Mouse (Mus musculus) ovary, adult 18-20 months (tissue): ENCODE results near the gene Mllt10.
A peak's percentile ranks its signal among the peaks of the same experiment; 100 is the strongest.

Experiments
- DNase-seq: peaks from one replicate; pipeline ENCODE4 v3.0.0; 2022; ENCODE audit warnings: low spot score, mixed read lengths

The Mllt10 gene

GRCm38 (mm10) chr2:18055016-18055928, at the start of gene Mllt10:
Gene Mllt10, plus strand, starts transcription at chr2:18055237.
- DNase-seq = no peak

GRCm38 (mm10) chr2:18011226-18011625, 43.8 kb upstream of the Mllt10 start:
- no peak for DNase-seq

DNA sequence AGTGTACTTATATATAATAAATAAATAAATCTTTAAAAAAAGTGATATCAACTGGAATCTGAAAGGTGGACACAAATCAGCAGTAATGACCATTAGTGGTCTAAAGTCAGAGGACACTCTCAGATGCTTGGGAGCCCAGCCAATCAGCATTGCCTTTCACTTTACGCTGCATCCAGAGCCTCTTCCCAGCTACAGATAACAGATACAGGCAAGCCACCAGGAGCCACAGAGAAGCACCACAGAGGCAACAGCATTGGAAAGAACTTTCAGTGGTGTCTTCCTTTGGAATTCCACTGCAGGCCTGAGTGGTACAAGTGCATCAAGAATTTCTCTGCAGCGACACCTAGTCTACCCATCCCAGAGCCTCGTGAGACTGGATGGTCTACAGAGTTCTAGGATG, 42.2 kb upstream of the Mllt10 start:
- DNase-seq = no peak

DNA sequence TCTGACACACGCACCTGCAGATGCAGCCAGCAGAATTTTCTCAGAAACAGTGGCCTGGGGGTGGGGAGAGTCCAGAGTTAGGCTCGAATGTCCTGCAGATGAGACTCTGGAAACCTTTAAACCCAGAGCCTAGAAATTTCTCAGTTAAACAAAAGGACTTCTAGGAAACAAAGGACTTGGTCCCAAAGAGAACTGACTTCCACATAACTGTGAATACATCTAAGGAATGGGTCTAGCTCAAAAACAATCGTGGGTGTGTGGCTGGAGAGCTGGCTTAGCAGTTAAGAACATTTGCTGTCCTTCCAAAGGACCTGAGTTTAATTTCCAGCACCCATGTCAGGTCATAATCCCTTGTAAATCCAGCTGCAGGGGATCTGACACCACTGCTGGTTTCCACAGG, 39.5 kb upstream of the Mllt10 start:
- no peak for DNase-seq

- DNase-seq = no peak
Measured at GRCm38 (mm10) chr2:18016639-18017038, 38.4 kb upstream of the Mllt10 start.

GRCm38 (mm10) chr2:18017321-18017720, 37.7 kb upstream of the Mllt10 start:
- no peak for DNase-seq

DNA sequence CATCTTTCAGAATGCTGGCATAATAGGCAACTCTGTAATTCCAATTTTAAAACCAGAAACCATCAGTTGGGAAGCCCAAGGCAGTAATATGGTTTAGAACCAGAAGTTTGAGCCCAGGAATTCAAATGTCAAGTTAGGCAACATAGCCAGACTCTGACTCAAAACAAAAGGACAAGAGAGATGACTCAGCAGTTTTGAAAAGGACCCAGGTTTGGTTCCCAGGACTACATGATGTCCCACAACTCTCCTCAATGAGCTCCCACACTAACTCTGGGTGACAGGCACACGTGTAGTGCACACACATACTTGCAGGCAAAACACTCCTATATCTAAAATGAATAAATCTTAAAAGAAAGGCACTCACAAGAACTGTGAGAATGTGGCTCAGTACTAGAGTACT, 35.9 kb upstream of the Mllt10 start:
- DNase-seq = no peak

- DNase-seq = no peak
Measured at GRCm38 (mm10) chr2:18022886-18023285, 32.2 kb upstream of the Mllt10 start.

DNA sequence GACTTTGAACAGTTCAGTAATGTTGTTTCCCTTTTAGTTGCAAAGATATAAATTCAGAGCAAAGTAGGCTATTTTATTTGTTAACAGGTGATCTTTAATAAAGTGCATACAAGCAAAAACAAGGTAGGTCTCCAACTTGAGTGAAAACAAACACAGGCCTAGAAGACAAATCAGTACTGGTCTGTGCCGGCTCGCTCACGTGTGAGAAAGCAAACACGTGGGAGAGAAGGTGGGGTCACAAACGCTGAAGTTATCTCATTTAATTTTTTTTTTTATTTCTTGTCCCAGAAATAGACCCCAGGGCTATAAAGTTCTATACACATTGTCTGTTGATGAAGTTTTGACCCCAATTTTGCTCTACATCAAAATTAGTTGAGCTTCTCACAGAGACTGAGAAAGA, 29.9 kb upstream of the Mllt10 start:
- no peak for DNase-seq

DNA sequence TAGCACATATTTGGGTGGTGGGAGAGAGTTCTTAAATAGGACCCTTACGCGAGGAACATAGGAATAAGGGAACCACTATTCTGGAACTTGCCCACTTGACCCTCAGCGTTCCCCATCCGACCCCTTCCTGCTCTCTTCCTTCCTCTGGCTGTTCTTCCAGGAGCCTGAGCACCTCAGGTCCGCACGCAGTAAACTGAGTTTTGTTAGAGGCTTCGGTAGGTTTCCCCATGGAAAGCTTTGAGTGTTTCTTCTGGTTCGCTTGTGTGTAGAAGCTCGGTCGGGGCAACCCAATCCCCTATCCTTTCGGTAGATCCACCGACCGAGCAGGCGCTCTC, 29.3 kb upstream of the Mllt10 start:
- DNase-seq = no peak

DNA sequence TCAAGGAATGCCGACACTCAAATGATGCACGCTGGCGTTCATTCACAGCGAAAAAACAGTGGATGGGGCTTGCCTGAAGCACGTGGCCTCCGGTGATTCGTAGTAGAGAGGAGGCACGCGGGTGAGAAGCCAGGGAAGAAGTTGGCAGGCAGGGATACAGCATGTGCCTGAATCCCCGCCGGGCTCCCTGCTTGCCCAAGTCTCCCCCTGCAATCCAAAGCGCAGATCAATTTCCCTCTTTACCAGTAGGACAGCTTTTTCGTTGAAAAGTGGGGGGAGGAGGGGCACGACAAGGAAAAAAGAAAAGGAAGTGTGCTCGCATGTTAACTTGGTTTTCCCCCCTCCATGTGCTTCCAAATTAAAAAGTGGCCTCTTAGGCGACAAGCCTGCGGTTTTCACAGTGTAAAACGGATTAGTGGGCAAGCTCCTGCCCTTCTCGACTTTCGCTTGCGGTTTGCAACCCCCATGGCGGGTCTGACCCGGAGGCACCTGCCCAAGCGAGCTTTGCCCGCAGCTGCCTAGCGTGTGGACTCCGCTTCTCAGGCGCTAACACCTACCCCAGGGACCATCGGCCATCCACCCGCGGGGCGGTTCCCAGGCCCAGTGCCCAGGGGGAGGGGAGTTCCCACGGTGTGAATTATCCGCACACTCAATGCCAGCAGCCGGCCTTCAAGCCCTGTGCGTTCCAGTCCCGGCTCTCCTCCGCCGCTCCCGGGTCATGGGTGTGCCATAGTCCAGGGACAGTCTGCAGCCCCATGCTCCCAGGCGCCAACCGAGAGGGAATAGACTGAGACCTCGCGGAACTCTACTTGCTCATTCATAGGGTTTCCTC, 28.7 kb upstream of the Mllt10 start:
- DNase-seq = peak; percentile 48

GRCm38 (mm10) chr2:18027448-18028139, 27.4 kb upstream of the Mllt10 start:
- DNase-seq = peak; percentile 89

DNA sequence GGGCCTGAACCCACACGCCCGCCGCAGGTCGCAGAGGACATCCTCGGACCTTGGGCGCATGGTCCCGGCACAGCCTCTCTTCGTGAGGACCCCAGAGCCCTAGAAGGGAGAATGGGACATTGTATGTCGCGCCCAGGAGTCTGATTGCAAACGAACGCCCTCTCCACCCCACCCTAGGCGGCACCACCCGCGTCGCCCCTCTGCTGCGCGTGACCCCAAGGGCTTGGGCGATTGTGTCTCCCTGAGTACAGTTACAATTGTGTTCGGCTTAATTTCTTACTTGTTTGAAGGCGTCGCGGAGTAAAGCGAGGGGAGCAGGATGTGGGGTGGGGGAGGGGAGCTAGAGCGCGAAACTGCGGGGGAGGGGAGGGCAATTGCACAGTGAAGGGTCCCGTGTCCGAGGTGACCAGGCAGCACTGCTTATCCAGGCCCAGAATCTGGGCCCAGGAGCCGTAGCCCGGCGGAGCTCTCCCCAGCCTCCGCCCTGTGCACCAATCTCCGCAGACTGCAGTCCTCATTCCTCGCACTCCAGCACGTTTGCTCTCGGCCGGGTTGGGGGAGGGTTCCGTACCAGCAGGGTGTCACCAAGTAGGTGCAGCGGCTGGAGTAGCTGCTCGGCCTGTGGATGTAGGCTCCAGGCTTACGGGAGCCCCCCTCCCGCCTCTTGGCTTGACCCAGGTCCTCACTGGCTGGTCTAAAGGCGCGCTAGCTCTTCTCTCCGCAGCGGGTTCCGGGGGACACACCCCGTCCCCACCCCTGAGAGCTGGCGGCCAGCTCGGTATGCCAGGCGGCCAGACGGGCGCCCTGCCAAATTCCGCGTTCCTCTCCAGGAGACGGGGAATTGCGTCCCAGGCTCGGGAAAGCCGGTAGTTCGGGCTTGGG, 26.7 kb upstream of the Mllt10 start:
- DNase-seq = peak; percentile 87

GRCm38 (mm10) chr2:18029656-18030055, 25.4 kb upstream of the Mllt10 start:
- DNase-seq = no peak

- DNase-seq = no peak
Measured at GRCm38 (mm10) chr2:18030581-18030980, 24.5 kb upstream of the Mllt10 start.

DNA sequence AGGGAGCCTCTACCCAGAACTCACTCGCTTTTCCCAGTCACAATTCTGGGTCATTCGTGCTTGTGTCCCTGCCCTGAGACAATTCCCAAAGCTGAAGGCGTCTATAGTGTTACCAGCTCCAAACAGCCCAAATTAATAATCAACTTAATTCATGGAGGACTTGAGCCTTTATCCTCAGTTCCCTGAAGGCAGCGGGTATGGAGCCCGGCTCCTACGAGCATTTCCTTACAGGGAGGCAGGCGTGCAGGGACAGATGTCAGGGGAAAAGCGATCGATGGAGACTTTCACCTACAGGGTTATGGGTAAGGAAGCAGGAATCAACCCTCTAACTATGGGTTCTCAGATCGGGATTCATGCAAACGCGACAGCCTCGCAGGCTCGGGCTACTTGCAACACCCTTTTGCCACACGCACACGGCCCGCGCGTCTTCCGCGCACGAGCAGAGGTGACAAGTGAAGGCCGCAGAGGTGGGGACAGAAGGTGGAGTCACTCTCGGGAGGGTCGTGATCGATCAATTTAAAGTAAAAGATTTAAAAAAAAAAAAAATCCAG, 23.7 kb upstream of the Mllt10 start:
- no peak for DNase-seq

- DNase-seq = no peak
Measured at GRCm38 (mm10) chr2:18031831-18032537, 23.1 kb upstream of the Mllt10 start.

DNA sequence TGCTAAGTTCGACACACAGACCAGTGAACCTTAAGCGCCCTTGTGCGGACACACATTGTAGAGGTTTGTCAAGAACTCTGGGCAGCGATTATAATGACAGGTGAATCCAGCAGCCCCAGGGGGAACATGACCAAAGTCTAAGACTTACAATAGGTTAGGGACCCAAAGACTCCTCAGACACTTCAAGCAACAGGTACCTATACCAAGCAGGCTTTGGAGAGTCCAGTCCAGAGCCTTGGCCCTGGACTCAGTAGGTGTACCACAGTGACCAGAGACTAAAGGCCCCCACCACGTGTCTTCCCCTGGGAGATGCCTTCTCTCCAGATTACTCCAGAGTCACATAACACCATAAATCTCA, 22.5 kb upstream of the Mllt10 start:
- no peak for DNase-seq

GRCm38 (mm10) chr2:18033166-18034108, 21.6 kb upstream of the Mllt10 start:
- DNase-seq = no peak
